10 mouse cellular contexts compared by ENCODE assay signal in the genomic region with DNA sequence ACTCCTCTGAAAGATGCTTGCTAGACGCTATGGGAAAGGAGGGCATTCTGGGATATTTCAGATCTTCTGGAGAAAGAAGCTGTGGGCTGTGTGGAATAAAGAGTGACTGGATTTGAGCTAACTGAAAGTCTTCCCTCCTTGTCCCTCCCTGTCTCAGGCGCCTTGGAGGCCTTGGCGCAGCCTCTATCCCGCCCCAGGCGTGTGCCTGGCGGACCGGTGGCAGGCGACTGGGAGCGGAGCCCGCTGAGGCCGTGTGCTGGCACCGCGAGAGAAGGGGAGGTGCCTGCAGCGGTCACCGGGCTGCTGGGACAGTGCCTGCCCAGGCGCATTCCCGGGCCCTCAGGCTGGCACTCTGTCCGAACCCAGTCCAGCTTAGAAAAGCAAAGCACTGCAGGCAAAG. TPM values are rescaled to one million over a fixed set of nuclear protein-coding genes. Genes with fewer than 3 reads are reported as not detected.
DNase-seq lines count a peak whose midpoint lies in the region; ATAC-seq and TF ChIP-seq lines count a peak whose summit lies in the region.
"Had no signal": no experiment of that assay in that cellular context is flagged by ENCODE, and none has a peak within 500 bp of the region (broad histone marks: within the 10 kb centered on the region; RNA-seq: fewer than 3 reads in every experiment).

No protein-coding gene starts in this region.

- no peaks in the 10 kb centered on the region for H3K9me3 ChIP-seq in forebrain, postnatal 0 days (ENCODE audit: low read length)
- no peaks in the 10 kb centered on the region for H3K9me3 ChIP-seq in hindbrain, embryonic 12.5 days (replicated peaks)
- H3K9me3 ChIP-seq in limb, embryonic 10.5 days (replicated peaks): no peaks in the 10 kb centered on the region
- H3K9me3 ChIP-seq: liver, embryonic 15.5 days had no signal

- H3K4me3 ChIP-seq in forebrain, postnatal 0 days (ENCODE audit: low read depth, low read length): peak overlapping the region; percentile 25
- H3K4me3 ChIP-seq in hindbrain, embryonic 12.5 days: peak overlapping the region; percentile 70
- peak overlapping the region; percentile 65 for H3K4me3 ChIP-seq in limb, embryonic 10.5 days
- H3K4me3 ChIP-seq: liver, embryonic 15.5 days had no signal

- under 1% methylated on average over 18 of the region's 18 CpGs for WGBS in forebrain, postnatal 0 days
- WGBS in hindbrain, embryonic 12.5 days: under 1% methylated on average over 16 of the region's 18 CpGs
- under 1% methylated on average over 15 of the region's 18 CpGs for WGBS in limb, embryonic 10.5 days

- no peaks in the 10 kb centered on the region for H3K36me3 ChIP-seq in forebrain, postnatal 0 days (ENCODE audit: insufficient read depth)
- no peaks in the 10 kb centered on the region for H3K36me3 ChIP-seq in hindbrain, embryonic 12.5 days
- no peaks in the 10 kb centered on the region for H3K36me3 ChIP-seq in limb, embryonic 10.5 days
- H3K36me3 ChIP-seq: liver, embryonic 15.5 days had no signal

- no peak for TF ChIP-seq CTCF in forebrain, postnatal 0 days (IDR thresholded peaks at IDR 0.05; ENCODE audit: low read depth)

- H3K4me2 ChIP-seq in forebrain, postnatal 0 days (ENCODE audit: low read depth): peak overlapping the region; percentile 95
- H3K4me2 ChIP-seq in hindbrain, embryonic 12.5 days (replicated peaks): peak overlapping the region; percentile 73

- 0 out of 2 replicates have a peak, but pooled peaks cover 5% of the 10 kb centered on the region for H3K4me1 ChIP-seq in forebrain, postnatal 0 days (ENCODE audit: insufficient read depth)
- peaks cover 38% of the 10 kb centered on the region for H3K4me1 ChIP-seq in hindbrain, embryonic 12.5 days
- peaks cover 30% of the 10 kb centered on the region for H3K4me1 ChIP-seq in limb, embryonic 10.5 days
- H3K4me1 ChIP-seq: liver, embryonic 15.5 days had no signal

- no peak overlapping the region for H3K27ac ChIP-seq in forebrain, postnatal 0 days (ENCODE audit: low read depth, low read length)
- peak overlapping the region; percentile 95 for H3K27ac ChIP-seq in hindbrain, embryonic 12.5 days
- no peak overlapping the region for H3K27ac ChIP-seq in limb, embryonic 10.5 days
- H3K27ac ChIP-seq: liver, embryonic 15.5 days had no signal

- ATAC-seq in forebrain, postnatal 0 days: peak; percentile 64
- peak; percentile 39; the same call in 1 of the 2 replicates for ATAC-seq in hindbrain, embryonic 12.5 days (ENCODE audit: low FRiP score)

- DNase-seq in embryo, embryonic 10 days (ENCODE audit: low spot score): peak; percentile 21
- DNase-seq in embryo, embryonic 9.5 days (ENCODE audit: extremely low spot score): no peak
- DNase-seq in adrenal gland, postnatal 25 days: peak; percentile 69
- peak; percentile 76 for DNase-seq in forebrain, postnatal 0 days
- DNase-seq in limb, embryonic 10.5 days (ENCODE audit: low spot score): peak; percentile 63
- DNase-seq in retina, embryonic 14.5 days (ENCODE audit: low spot score): peak; percentile 56
- DNase-seq in thymus, postnatal 10 days (ENCODE audit: low spot score in 2 of 2): no peak

- no peak overlapping the region; the same call in 1 of the 2 replicates for H3K9ac ChIP-seq in forebrain, postnatal 0 days
- H3K9ac ChIP-seq in hindbrain, embryonic 12.5 days: peak overlapping the region; percentile 86
- H3K9ac ChIP-seq: liver, embryonic 15.5 days had no signal

- no peaks in the 10 kb centered on the region for H3K27me3 ChIP-seq in forebrain, postnatal 0 days (ENCODE audit: insufficient read depth, low read length)
- peaks cover 57% of the 10 kb centered on the region for H3K27me3 ChIP-seq in hindbrain, embryonic 12.5 days
- peaks cover 97% of the 10 kb centered on the region for H3K27me3 ChIP-seq in limb, embryonic 10.5 days (ENCODE audit: low read depth, poor library complexity, severe bottlenecking)

RNA-seq across cellular contexts. Expression of a gene that starts 1.1 kb away (rescaled TPM):
- total RNA-seq in adrenal gland, postnatal 25 days (2021): 2.0 and 2.5 TPM in 2 replicates
- 19.5 and 25.1 TPM in 2 replicates for total RNA-seq in forebrain, postnatal 0 days (2014; rRNA removed)
- polyA plus RNA-seq in forebrain, postnatal 0 days (2015; fragmentation: Nextera tagmentation; extraction: Ambion mirVana): 4.7 and 5.6 TPM in 2 replicates
- 46.1 and 49.1 TPM in 2 replicates for polyA plus RNA-seq in hindbrain, embryonic 12.5 days (2016; fragmentation: Nextera tagmentation; extraction: Ambion mirVana)
- polyA plus RNA-seq in limb, embryonic 10.5 days (2016; fragmentation: Nextera tagmentation; extraction: Ambion mirVana): 0.14 and 0.15 TPM in 2 replicates
- polyA plus RNA-seq: C2C12 had no signal

RNA-seq across cellular contexts. Expression of a gene that starts 27.0 kb away (rescaled TPM):
- 4.9 TPM in 1 of 2 replicates, not detected in the other for total RNA-seq in adrenal gland, postnatal 25 days (2021)
- total RNA-seq in forebrain, postnatal 0 days (2014; rRNA removed): not detected in 2 replicates
- polyA plus RNA-seq in forebrain, postnatal 0 days (2015; fragmentation: Nextera tagmentation; extraction: Ambion mirVana): 0.14 and 0.22 TPM in 2 replicates
- polyA plus RNA-seq in hindbrain, embryonic 12.5 days (2016; fragmentation: Nextera tagmentation; extraction: Ambion mirVana): not detected in 2 replicates
- polyA plus RNA-seq in limb, embryonic 10.5 days (2016; fragmentation: Nextera tagmentation; extraction: Ambion mirVana): not detected in 2 replicates
- polyA plus RNA-seq: C2C12 had no signal

Comparison
In these comparisons a context has a peak if more than half of its experiments do, and no peak if none do; other contexts are left out.
1. DNase-seq: peak in embryo, embryonic 10 days (single experiment), adrenal gland, postnatal 25 days (single experiment), forebrain, postnatal 0 days (single experiment), limb, embryonic 10.5 days (single experiment) and retina, embryonic 14.5 days (single experiment); none in embryo, embryonic 9.5 days (single experiment) and thymus, postnatal 10 days (0 of 2).
2. Peak in every context shown above with its lines, with median percentiles within 50 percentile points of each other: H3K4me3 ChIP-seq.